Mouse (Mus musculus): ENCODE results near the gene Praf2.
"Not testable (repeated sequence)": the region's sequence is repeated elsewhere in the genome, so short reads cannot be mapped to it uniquely, and the experiment has no call there.

Praf2 gene

GRCm38 (mm10) chrX:7739336-7740081 is 11.3 kb downstream of the Praf2 start:
- DNase-seq (ENCODE audit: low read depth, low spot score): peak; percentile 42

GRCm38 (mm10) chrX:7740082-7740819 is 12.0 kb downstream of the Praf2 start:
- DNase-seq (ENCODE audit: low read depth, low spot score): no peak

GRCm38 (mm10) chrX:7741103-7741502 is 12.9 kb downstream of the Praf2 start:
- DNase-seq (ENCODE audit: low read depth, low spot score): no peak

- DNase-seq (ENCODE audit: low read depth, low spot score): peak; percentile 66
These were observed 15.2 kb downstream of the Praf2 start for GRCm38 (mm10) chrX:7743470-7743869.

- no peak for DNase-seq (ENCODE audit: low read depth, low spot score)
These were observed 16.7 kb downstream of the Praf2 start for GRCm38 (mm10) chrX:7744940-7745339.

GRCm38 (mm10) chrX:7745429-7745828 is 17.2 kb downstream of the Praf2 start:
- no peak for DNase-seq (ENCODE audit: low read depth, low spot score)

- DNase-seq (ENCODE audit: low read depth, low spot score): peak; percentile 92
These were observed 22.3 kb downstream of the Praf2 start, which contains the start of gene Ccdc120 for GRCm38 (mm10) chrX:7750432-7751116. TSS of gene Ccdc120 (minus strand) at chrX:7750905.

GRCm38 (mm10) chrX:7753627-7754026 is 25.4 kb downstream of the Praf2 start:
- not testable (repeated sequence) for DNase-seq (ENCODE audit: low read depth, low spot score)

- peak; percentile 97 for DNase-seq (ENCODE audit: low read depth, low spot score)
These were observed 34.1 kb downstream of the Praf2 start, which contains the start of gene Tfe3 for GRCm38 (mm10) chrX:7762137-7762920. TSS of gene Tfe3 (plus strand) at chrX:7762560.

- DNase-seq (ENCODE audit: low read depth, low spot score): no peak
These were observed 34.6 kb downstream of the Praf2 start for GRCm38 (mm10) chrX:7762921-7763197.

GRCm38 (mm10) chrX:7763631-7764393 is 35.6 kb downstream of the Praf2 start:
- DNase-seq (ENCODE audit: low read depth, low spot score): peak; percentile 60

GRCm38 (mm10) chrX:7764657-7765280 is 36.5 kb downstream of the Praf2 start:
- peak; percentile 92 for DNase-seq (ENCODE audit: low read depth, low spot score)

- DNase-seq (ENCODE audit: low read depth, low spot score): peak; percentile 73
These were observed 37.0 kb downstream of the Praf2 start for GRCm38 (mm10) chrX:7765281-7765670.

GRCm38 (mm10) chrX:7765764-7766163 is 37.5 kb downstream of the Praf2 start:
- peak; percentile 96 for DNase-seq (ENCODE audit: low read depth, low spot score)

- no peak for DNase-seq (ENCODE audit: low read depth, low spot score)
These were observed 41.2 kb downstream of the Praf2 start for GRCm38 (mm10) chrX:7769302-7770017.

GRCm38 (mm10) chrX:7772766-7773165 is 44.5 kb downstream of the Praf2 start:
- no peak for DNase-seq (ENCODE audit: low read depth, low spot score)

- peak; percentile 75 for DNase-seq (ENCODE audit: low read depth, low spot score)
These were observed 47.4 kb downstream of the Praf2 start for GRCm38 (mm10) chrX:7775501-7776205.

GRCm38 (mm10) chrX:7776329-7777082 is 48.3 kb downstream of the Praf2 start:
- DNase-seq (ENCODE audit: low read depth, low spot score): peak; percentile 70
